Mouse (Mus musculus) intestine, embryonic 16.5 days (tissue): ENCODE measurements around the gene Nnmt. TPM values are rescaled to one million over a fixed set of nuclear protein-coding genes. Genes with fewer than 3 reads are reported as not detected.
A peak's percentile ranks its signal among the peaks of the same experiment; 100 is the strongest.

Experiments
- ATAC-seq: fragments of 200-750 bp; cut with Nextera tagmentation; 2 replicates; pipeline ENCODE4 v1.8.0; 2017; ENCODE audit warnings: moderate TSS enrichment, moderate library complexity
- H3K27ac ChIP-seq: fragments of 300-500 bp; sonication (generic); 2 replicates; pipeline ENCODE4 v1.5.1; 2014; ENCODE audit warnings: mild to moderate bottlenecking, low read length
- H3K27me3 ChIP-seq: fragments of 300-500 bp; sonication (generic); replicated peaks from 2 replicates; pipeline ENCODE4 v1.6.1; 2014; ENCODE audit warnings: low read length, control low read depth, mixed read lengths; ENCODE audit not compliant: control insufficient read depth, insufficient read depth
- H3K36me3 ChIP-seq: fragments of 300-500 bp; sonication (generic); 2 replicates; pipeline ENCODE4 v1.6.1; 2014; ENCODE audit warnings: low read length, control low read depth; ENCODE audit not compliant: control insufficient read depth, insufficient read depth
- H3K4me1 ChIP-seq: fragments of 300-500 bp; sonication (generic); 2 replicates; pipeline ENCODE4 v1.6.1; 2014; ENCODE audit warnings: low read length, control low read depth, mixed read lengths; ENCODE audit not compliant: control insufficient read depth, insufficient read depth
- H3K4me2 ChIP-seq: fragments of 300-500 bp; sonication (generic); 2 replicates; pipeline ENCODE4 v1.6.1; 2014; ENCODE audit warnings: low read depth, low read length, control low read depth
- H3K4me3 ChIP-seq: fragments of 300-500 bp; sonication (generic); 2 replicates; pipeline ENCODE4 v1.5.1; 2014; ENCODE audit warnings: mild to moderate bottlenecking, low read length
- H3K9ac ChIP-seq: fragments of 300-500 bp; sonication (generic); 2 replicates; pipeline ENCODE4 v1.6.1; 2014; ENCODE audit warnings: low read depth, low read length
- H3K9me3 ChIP-seq: fragments of 300-500 bp; sonication (generic); 2 replicates; pipeline ENCODE4 v1.6.1; 2016; ENCODE audit warnings: low read length, control low read depth; ENCODE audit not compliant: control insufficient read depth
- WGBS: fragments of 180-500 bp; shearing (Covaris S2); extraction: QIAGEN DNeasy Blood & Tissue Kit; methylation state at CpG from one replicate; pipeline ENCODE4 v1.1.7; 2014; 5-methylcytosine and 5-hydroxymethylcytosine counted together
- polyA plus RNA-seq: library from polyadenylated mRNA; unstranded; fragments of >200 nt; fragmentation: Nextera tagmentation; extraction: Ambion mirVana; gene quantifications from 2 replicates; pipeline ENCODE4 v1.2.1, GENCODE M21; 2015

The Nnmt gene
- polyA plus RNA-seq, 1 experiment from 2014 or later: 4.0 TPM

DNA sequence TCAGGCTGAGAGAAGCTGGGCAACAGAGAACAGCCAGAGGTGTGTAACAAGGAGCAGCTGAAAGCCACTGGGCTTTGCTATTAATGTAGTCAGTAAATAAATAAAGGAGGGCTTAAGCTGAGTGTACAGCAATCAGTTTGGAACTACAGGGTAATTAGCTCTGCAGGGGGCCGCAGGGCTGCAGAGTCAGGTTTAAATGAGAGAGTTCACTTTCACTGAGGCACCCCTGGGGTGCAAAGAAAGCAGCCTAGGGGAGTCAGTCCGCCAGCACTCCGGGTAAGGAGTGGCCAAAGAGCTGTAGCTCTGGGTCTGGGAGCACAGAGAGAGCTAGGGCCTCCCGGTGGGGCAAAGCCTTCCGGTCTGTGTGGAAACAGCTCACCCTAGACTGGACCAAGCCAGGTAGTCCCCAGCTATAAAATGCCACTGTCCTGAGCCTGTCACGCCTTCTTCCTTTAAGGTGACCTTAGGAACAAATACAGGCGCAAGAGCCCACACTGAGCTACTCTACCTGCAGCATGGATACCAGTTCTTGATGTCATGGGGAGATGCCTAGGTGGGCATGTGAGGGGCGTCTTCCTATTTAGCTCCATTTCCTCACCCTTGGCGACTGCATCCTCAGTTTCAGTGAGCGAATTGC is 42.8 kb upstream of the Nnmt start:
- no peak overlapping the region for H3K4me2 ChIP-seq
- 48% methylated on average over 10 of the region's 10 CpGs for WGBS
- ATAC-seq: no peak
- no peak overlapping the region for H3K27ac ChIP-seq
- H3K27me3 ChIP-seq: 0 out of 2 replicates have a peak, but pooled peaks cover 2% of the 10 kb centered on the region
- H3K36me3 ChIP-seq: no peaks in the 10 kb centered on the region
- peaks cover 18% of the 10 kb centered on the region for H3K4me1 ChIP-seq
- no peak overlapping the region for H3K9ac ChIP-seq
- no peak overlapping the region for H3K4me3 ChIP-seq
- H3K9me3 ChIP-seq: peaks cover 5% of the 10 kb centered on the region; the same call in 1 of the 2 replicates

- peaks cover 5% of the 10 kb centered on the region; the same call in 1 of the 2 replicates for H3K9me3 ChIP-seq
- H3K4me3 ChIP-seq: no peak overlapping the region
- H3K27me3 ChIP-seq: 0 out of 2 replicates have a peak, but pooled peaks cover 2% of the 10 kb centered on the region
- no peak overlapping the region for H3K4me2 ChIP-seq
- WGBS: 64% methylated on average over 16 of the region's 16 CpGs
- no peak overlapping the region for H3K9ac ChIP-seq
- no peak for ATAC-seq
- H3K4me1 ChIP-seq: peaks cover 18% of the 10 kb centered on the region
- H3K36me3 ChIP-seq: no peaks in the 10 kb centered on the region
- H3K27ac ChIP-seq: no peak overlapping the region
These were observed 42.1 kb upstream of the Nnmt start for GRCm38 (mm10) chr9:48646781-48647647.

DNA sequence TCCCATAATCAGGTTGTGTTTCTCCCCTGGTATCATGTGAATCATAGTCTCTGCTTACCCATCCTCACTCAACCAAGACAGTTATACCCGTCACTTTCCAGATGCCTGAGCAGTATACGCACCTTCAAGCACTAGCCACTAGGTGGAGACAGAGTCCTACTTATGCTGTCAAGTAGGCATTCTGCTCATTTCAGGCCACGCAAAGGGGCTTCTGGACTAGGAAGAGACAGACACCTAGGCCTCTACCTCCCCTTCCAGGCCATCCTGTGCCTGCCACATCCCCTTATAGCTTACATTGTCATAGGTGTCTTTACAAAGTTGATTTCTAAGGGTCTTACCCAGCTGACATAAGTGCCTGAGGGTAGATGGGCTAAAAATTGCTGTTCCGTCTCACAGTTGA is 41.3 kb upstream of the Nnmt start:
- Histone ChIP-seq H3K4me2 (no peak overlapping the region), H3K9me3 (peaks cover 5% of the 10 kb centered on the region; the same call in 1 of the 2 replicates), H3K27ac (no peak overlapping the region), H3K4me1 (peaks cover 18% of the 10 kb centered on the region), H3K9ac (no peak overlapping the region), H3K4me3 (no peak overlapping the region), H3K36me3 (no peaks in the 10 kb centered on the region), H3K27me3 (0 out of 2 replicates have a peak, but pooled peaks cover 2% of the 10 kb centered on the region)
- WGBS: 27% methylated on average over 4 of the region's 4 CpGs
- ATAC-seq: 0 out of 2 replicates have a peak, but pooled peaks have one; percentile 19

DNA sequence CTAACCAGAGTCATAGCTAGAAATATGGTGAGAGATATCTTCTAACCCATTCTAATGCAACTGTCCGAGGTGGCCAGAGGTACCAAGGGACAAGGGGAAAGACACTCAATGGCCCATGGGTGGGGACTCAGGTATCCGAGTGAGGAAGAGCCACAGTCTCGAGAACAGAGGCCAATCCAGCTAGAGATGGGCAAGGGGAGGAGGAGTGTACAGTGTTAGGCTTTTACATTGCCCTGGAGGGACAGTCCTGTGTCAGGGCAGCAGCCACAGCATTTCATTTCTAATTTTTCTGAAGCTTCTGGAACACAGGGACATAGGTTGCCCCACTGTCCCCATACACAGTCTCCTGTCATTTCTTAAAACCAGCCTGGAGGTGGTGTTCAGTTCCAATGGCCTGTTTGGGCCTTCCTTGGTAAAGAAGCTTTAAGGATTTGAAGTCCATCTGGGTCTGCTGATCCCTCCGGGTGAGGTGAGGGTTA is 40.7 kb upstream of the Nnmt start:
- 55% methylated on average over 4 of the region's 4 CpGs for WGBS
- H3K9ac ChIP-seq: no peak overlapping the region
- no peak for ATAC-seq

GRCm38 (mm10) chr9:48644926-48645647 is 40.1 kb upstream of the Nnmt start:
- Histone ChIP-seq H3K27me3 (0 out of 2 replicates have a peak, but pooled peaks cover 2% of the 10 kb centered on the region), H3K9ac (no peak overlapping the region), H3K4me3 (no peak overlapping the region), H3K9me3 (peaks cover 5% of the 10 kb centered on the region; the same call in 1 of the 2 replicates), H3K4me2 (no peak overlapping the region), H3K4me1 (peaks cover 18% of the 10 kb centered on the region), H3K27ac (no peak overlapping the region), H3K36me3 (no peaks in the 10 kb centered on the region)
- 46% methylated on average over 13 of the region's 13 CpGs for WGBS
- ATAC-seq: no peak

More for the DNA sequence above, 40.7 kb upstream of the Nnmt start:
- Histone ChIP-seq H3K27ac (no peak overlapping the region), H3K4me3 (no peak overlapping the region), H3K4me1 (peaks cover 18% of the 10 kb centered on the region), H3K27me3 (0 out of 2 replicates have a peak, but pooled peaks cover 2% of the 10 kb centered on the region), H3K4me2 (no peak overlapping the region), H3K9me3 (peaks cover 5% of the 10 kb centered on the region; the same call in 1 of the 2 replicates), H3K36me3 (no peaks in the 10 kb centered on the region)

DNA sequence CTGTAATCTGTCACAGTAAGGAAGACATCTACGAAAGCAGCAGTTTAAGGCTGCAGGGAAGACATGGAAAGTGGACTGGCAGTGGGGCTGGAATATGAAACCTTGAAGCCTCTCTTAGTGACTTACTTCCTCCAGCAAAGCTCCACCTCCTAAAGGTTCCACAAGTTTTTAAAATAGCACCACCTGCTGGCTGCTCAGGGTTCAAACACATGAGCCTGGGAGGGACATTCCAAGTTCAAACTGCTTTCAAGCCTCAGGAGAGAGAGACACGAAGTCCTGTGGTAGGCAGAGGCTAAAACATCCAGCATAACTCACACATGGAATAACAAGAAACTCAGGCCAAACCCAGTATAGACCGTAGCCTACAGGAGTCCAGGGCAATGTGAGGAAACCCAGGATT is 39.4 kb upstream of the Nnmt start:
- peaks cover 12% of the 10 kb centered on the region for H3K4me1 ChIP-seq
- 0 out of 2 replicates have a peak, but pooled peaks cover 2% of the 10 kb centered on the region for H3K27me3 ChIP-seq
- peaks cover 5% of the 10 kb centered on the region; the same call in 1 of the 2 replicates for H3K9me3 ChIP-seq
- no peak overlapping the region for H3K27ac ChIP-seq
- no peaks in the 10 kb centered on the region for H3K36me3 ChIP-seq
- no peak overlapping the region for H3K9ac ChIP-seq
- WGBS: 82% methylated on average over 3 of the region's 3 CpGs
- H3K4me2 ChIP-seq: no peak overlapping the region
- no peak overlapping the region for H3K4me3 ChIP-seq
- no peak for ATAC-seq

DNA sequence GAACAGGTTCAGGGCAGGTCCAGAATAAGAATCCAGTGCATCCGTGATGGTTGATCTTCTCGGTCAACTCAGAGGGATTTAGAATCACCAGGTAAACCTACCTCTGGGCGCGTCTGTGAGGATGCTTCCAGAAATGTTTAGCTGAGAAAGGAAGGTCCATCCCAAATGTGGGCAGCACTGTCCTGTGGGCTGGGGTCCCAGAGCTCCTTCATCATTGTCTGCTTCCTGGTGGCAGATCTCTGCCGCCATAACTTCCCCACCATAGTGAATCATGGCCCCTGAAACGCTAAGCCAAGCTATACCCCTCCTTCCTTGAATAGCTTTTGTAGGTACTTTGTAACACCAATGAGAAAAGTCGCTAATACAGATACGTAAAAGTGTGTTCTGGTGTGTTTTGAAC is 36.7 kb upstream of the Nnmt start:
- Histone ChIP-seq H3K4me2 (no peak overlapping the region), H3K36me3 (no peaks in the 10 kb centered on the region), H3K27ac (no peak overlapping the region), H3K27me3 (no peaks in the 10 kb centered on the region), H3K4me3 (no peak overlapping the region), H3K4me1 (no peaks in the 10 kb centered on the region), H3K9me3 (peaks cover 5% of the 10 kb centered on the region; the same call in 1 of the 2 replicates), H3K9ac (no peak overlapping the region)
- 92% methylated on average over 8 of the region's 8 CpGs for WGBS
- no peak for ATAC-seq

DNA sequence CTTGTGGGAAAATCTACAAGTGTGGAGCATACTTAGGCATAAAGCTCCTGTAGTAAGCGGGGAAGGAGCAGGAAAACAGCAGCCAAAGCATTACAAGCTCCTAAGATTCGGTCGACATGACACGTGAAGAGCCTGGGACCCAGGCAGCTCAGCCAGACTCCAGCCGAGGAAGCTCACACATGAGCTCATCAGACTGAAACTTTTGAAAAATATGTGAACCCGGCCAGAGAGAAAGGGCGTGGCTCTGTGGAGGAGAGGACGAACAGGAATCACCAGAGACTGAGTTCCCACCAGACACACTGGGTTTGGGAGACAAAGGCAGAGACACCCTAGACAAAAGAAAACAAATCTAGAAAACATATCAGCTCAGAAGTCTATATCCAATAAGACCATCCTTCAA is 35.9 kb upstream of the Nnmt start:
- ATAC-seq: no peak
- Histone ChIP-seq H3K4me3 (no peak overlapping the region), H3K9me3 (peaks cover 5% of the 10 kb centered on the region; the same call in 1 of the 2 replicates), H3K36me3 (no peaks in the 10 kb centered on the region), H3K9ac (no peak overlapping the region), H3K4me2 (no peak overlapping the region), H3K27ac (no peak overlapping the region), H3K4me1 (no peaks in the 10 kb centered on the region), H3K27me3 (no peaks in the 10 kb centered on the region)
- WGBS: 69% methylated on average over 8 of the region's 8 CpGs
